Mouse (Mus musculus) intestine, postnatal 0 days (tissue): Measurements from ENCODE around the gene Naip2. TPM values are rescaled to one million over a fixed set of nuclear protein-coding genes. Genes with fewer than 3 reads are reported as not detected.
"Not testable (repeated sequence)": the region's sequence is repeated elsewhere in the genome, so short reads cannot be mapped to it uniquely, and the experiment has no call there.

Experiments
- ATAC-seq: fragments of 200-750 bp; cut with Nextera tagmentation; 2 replicates; pipeline ENCODE4 v1.8.0; 2017; ENCODE audit warnings: mild to moderate bottlenecking, moderate TSS enrichment, moderate library complexity
- H3K27ac ChIP-seq: fragments of 300-500 bp; sonication (generic); 2 replicates; pipeline ENCODE4 v1.5.1; 2014; ENCODE audit warnings: mild to moderate bottlenecking, low read depth, low read length, moderate library complexity
- H3K27me3 ChIP-seq: fragments of 300-500 bp; sonication (generic); replicated peaks from 2 replicates; pipeline ENCODE4 v1.6.1; 2014; ENCODE audit warnings: low read length, mixed read lengths; ENCODE audit not compliant: control insufficient read depth, insufficient read depth
- H3K36me3 ChIP-seq: fragments of 300-500 bp; sonication (generic); 2 replicates; pipeline ENCODE4 v1.6.1; 2014; ENCODE audit warnings: mild to moderate bottlenecking, moderate library complexity; ENCODE audit not compliant: control insufficient read depth, insufficient read depth
- H3K4me1 ChIP-seq: fragments of 300-500 bp; sonication (generic); replicated peaks from 2 replicates; pipeline ENCODE4 v1.6.1; 2014; ENCODE audit warnings: antibody characterized with exemption, low read length, mixed read lengths; ENCODE audit not compliant: control insufficient read depth, insufficient read depth
- H3K4me2 ChIP-seq: fragments of 300-500 bp; sonication (generic); replicated peaks from 2 replicates; pipeline ENCODE4 v1.6.1; 2014; ENCODE audit warnings: low read depth, mild to moderate bottlenecking, moderate library complexity
- H3K4me3 ChIP-seq: fragments of 300-500 bp; sonication (generic); 2 replicates; pipeline ENCODE4 v1.5.1; 2014; ENCODE audit warnings: low read depth, low read length
- H3K9ac ChIP-seq: fragments of 300-500 bp; sonication (generic); 2 replicates; pipeline ENCODE4 v1.6.1; 2014; ENCODE audit warnings: mild to moderate bottlenecking, low read depth, low read length
- H3K9me3 ChIP-seq: fragments of 300-500 bp; sonication (generic); 2 replicates; pipeline ENCODE4 v1.6.1; 2016; ENCODE audit warnings: mixed run types; ENCODE audit not compliant: control insufficient read depth
- CTCF ChIP-seq: sonication (generic); IDR thresholded peaks from 2 replicates; pipeline ENCODE4 v1.5.1; 2016; ENCODE audit warnings: low read depth, mild to moderate bottlenecking, control low read depth, antibody characterized with exemption, moderate library complexity
- WGBS: fragments of 180-500 bp; shearing (Covaris S2); extraction: QIAGEN DNeasy Blood & Tissue Kit; methylation state at CpG from one replicate; pipeline ENCODE4 v1.1.7; 2014; 5-methylcytosine and 5-hydroxymethylcytosine counted together
- polyA plus RNA-seq: library from polyadenylated mRNA; unstranded; fragments of >200 nt; fragmentation: Nextera tagmentation; extraction: Ambion mirVana; gene quantifications from 2 replicates; pipeline ENCODE4 v1.2.1, GENCODE M21; 2015

Gene Naip2
- polyA plus RNA-seq, 1 experiment from 2014 or later = 5.5 TPM

- peak; percentile 53 for TF ChIP-seq CTCF
- peak; percentile 32 for ATAC-seq
- no peaks in the 10 kb centered on the region for H3K4me1 ChIP-seq
- no peaks in the 10 kb centered on the region for H3K9me3 ChIP-seq
- no peak overlapping the region for H3K4me2 ChIP-seq
- no peaks in the 10 kb centered on the region for H3K27me3 ChIP-seq
- no peak overlapping the region for H3K4me3 ChIP-seq
- H3K27ac ChIP-seq = no peak overlapping the region
- 43% methylated on average over 1 of the region's 1 CpGs for WGBS
- H3K9ac ChIP-seq = no peak overlapping the region
- no peaks in the 10 kb centered on the region for H3K36me3 ChIP-seq
Observed at GRCm38 (mm10) chr13:100203319-100203718, 1.4 kb upstream of the Naip2 start.

- Histone ChIP-seq H3K9me3 (no peaks in the 10 kb centered on the region), H3K27me3 (no peaks in the 10 kb centered on the region), H3K4me2 (peak overlapping the region; percentile 61), H3K4me1 (no peaks in the 10 kb centered on the region), H3K27ac (no peak overlapping the region), H3K36me3 (no peaks in the 10 kb centered on the region; the same call in 1 of the 2 replicates), H3K4me3 (peak overlapping the region; percentile 27; the same call in 1 of the 2 replicates), H3K9ac (no peak overlapping the region)
- ATAC-seq = no peak
- TF ChIP-seq CTCF = no peak
Observed at GRCm38 (mm10) chr13:100200778-100201177, 1.1 kb downstream of the Naip2 start.

GRCm38 (mm10) chr13:100195421-100195820, 6.5 kb downstream of the Naip2 start:
- 70% methylated on average over 3 of the region's 3 CpGs for WGBS
- no peak overlapping the region for H3K4me3 ChIP-seq
- no peak for ATAC-seq
- no peaks in the 10 kb centered on the region for H3K9me3 ChIP-seq
- H3K36me3 ChIP-seq = no peaks in the 10 kb centered on the region; the same call in 1 of the 2 replicates
- H3K4me2 ChIP-seq = no peak overlapping the region
- no peak overlapping the region for H3K9ac ChIP-seq
- no peak overlapping the region for H3K27ac ChIP-seq
- H3K27me3 ChIP-seq = no peaks in the 10 kb centered on the region
- no peak for TF ChIP-seq CTCF
- no peaks in the 10 kb centered on the region for H3K4me1 ChIP-seq

- not testable (repeated sequence) for H3K4me2 ChIP-seq, H3K27me3 ChIP-seq
- peak; percentile 25; the same call in 1 of the 2 replicates for ATAC-seq
Observed at GRCm38 (mm10) chr13:100183111-100183510, 18.8 kb downstream of the Naip2 start.

GRCm38 (mm10) chr13:100174360-100174759, 27.5 kb downstream of the Naip2 start:
- H3K4me2 ChIP-seq = 0 out of 2 replicates have a peak overlapping the region, but pooled peaks have one; percentile 7
- H3K27me3 ChIP-seq, H3K9me3 ChIP-seq, H3K4me1 ChIP-seq, ATAC-seq, H3K36me3 ChIP-seq, H3K27ac ChIP-seq, H3K4me3 ChIP-seq, H3K9ac ChIP-seq: not testable (repeated sequence)
- WGBS = 58% methylated on average over 3 of the region's 5 CpGs

More at GRCm38 (mm10) chr13:100183111-100183510, 18.8 kb downstream of the Naip2 start:
- not testable (repeated sequence) for H3K9ac ChIP-seq, H3K4me3 ChIP-seq, H3K9me3 ChIP-seq, H3K4me1 ChIP-seq, H3K27ac ChIP-seq
- H3K36me3 ChIP-seq = peaks cover 10% of the 10 kb centered on the region; the same call in 1 of the 2 replicates

DNA sequence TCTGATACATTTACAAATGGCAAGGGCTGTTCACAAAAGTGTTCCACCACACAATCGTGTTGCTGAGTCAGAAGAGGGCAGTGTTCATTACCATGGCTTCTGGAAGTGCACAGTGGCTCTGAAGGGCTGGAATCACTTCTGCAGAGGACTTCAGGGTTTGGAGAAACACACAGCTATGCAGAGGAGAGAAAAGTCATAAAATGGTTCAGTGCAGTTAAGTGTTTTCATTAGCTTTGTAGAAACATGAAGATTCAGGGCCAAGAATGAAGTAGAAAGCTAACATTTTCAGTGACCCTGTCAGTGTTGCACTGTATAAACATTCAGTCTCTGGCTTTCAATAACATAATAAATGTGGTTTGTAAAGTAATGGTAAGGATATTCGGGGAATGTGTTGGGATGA, 35.5 kb downstream of the Naip2 start:
- TF ChIP-seq CTCF = 0 out of 2 replicates have a peak, but pooled peaks have one; percentile 5
- H3K4me2 ChIP-seq, H3K9me3 ChIP-seq, H3K9ac ChIP-seq, H3K27ac ChIP-seq, H3K4me1 ChIP-seq, ATAC-seq, H3K27me3 ChIP-seq, H3K4me3 ChIP-seq: not testable (repeated sequence)
- WGBS = 69% methylated on average over 2 of the region's 2 CpGs
- peaks cover 20% of the 10 kb centered on the region; the same call in 1 of the 2 replicates for H3K36me3 ChIP-seq

DNA sequence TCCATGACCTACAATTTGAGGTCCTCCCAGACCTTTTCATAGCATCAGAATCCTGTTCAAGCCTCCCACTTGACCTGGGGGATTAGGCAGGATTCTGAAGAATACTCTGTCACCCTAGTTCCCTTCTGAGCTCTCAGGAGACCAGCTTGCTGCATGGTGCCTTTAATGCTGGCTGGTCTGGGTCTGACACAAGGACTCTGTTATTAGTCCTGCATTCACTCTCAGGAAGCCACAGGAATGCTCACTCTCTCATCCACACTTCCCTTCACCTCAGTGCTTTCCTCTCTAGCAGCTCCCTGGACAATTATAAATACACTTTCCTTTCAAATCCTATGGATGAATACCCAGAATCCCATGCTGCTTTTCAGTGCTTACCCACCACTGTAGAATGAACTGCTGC, 39.4 kb downstream of the Naip2 start:
- H3K4me2 ChIP-seq, H3K27me3 ChIP-seq, H3K9ac ChIP-seq, ATAC-seq, H3K9me3 ChIP-seq, H3K4me3 ChIP-seq, H3K27ac ChIP-seq, H3K4me1 ChIP-seq: not testable (repeated sequence)
- H3K36me3 ChIP-seq = peaks cover 20% of the 10 kb centered on the region; the same call in 1 of the 2 replicates

GRCm38 (mm10) chr13:100161171-100161870, 40.6 kb downstream of the Naip2 start:
- not testable (repeated sequence) for ATAC-seq, H3K27ac ChIP-seq, H3K4me2 ChIP-seq, H3K4me3 ChIP-seq, H3K9ac ChIP-seq, H3K4me1 ChIP-seq, H3K9me3 ChIP-seq, H3K27me3 ChIP-seq
- H3K36me3 ChIP-seq = peaks cover 23% of the 10 kb centered on the region; the same call in 1 of the 2 replicates
- WGBS = 81% methylated on average over 11 of the region's 11 CpGs
